Mouse (Mus musculus) layer of hippocampus, adult 11-12 months (tissue): ENCODE measurements around the gene Hectd4.
"Not testable (repeated sequence)": the region's sequence is repeated elsewhere in the genome, so short reads cannot be mapped to it uniquely, and the experiment has no call there.

Experiments
- DNase-seq: peaks from one replicate; pipeline ENCODE4 v3.0.0; 2022; ENCODE audit warnings: low spot score

Hectd4 gene

GRCm38 (mm10) chr5:121287213-121287612 lies 67.2 kb downstream of the Hectd4 start:
- DNase-seq = no peak

DNA sequence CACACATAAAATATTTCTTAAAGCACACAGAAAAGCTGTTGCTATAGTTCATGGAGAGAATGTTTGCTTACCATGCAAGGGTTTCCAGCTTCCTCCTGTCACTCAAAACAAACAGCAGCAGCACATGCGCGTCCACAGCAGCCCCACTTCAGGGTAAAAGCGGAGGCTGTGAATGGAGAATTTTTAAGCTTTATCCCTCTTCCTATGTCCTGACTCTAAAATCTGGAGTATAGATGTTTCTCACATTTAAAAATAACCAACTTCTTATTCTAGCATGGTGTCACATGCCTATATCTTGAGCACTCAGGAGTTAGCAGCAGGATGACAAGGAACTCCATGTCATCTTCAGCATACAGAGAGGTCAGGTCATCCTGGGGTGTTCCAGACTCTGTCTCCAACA lies 70.3 kb downstream of the Hectd4 start:
- no peak for DNase-seq

GRCm38 (mm10) chr5:121292309-121293165 lies 72.5 kb downstream of the Hectd4 start:
- DNase-seq = no peak

DNA sequence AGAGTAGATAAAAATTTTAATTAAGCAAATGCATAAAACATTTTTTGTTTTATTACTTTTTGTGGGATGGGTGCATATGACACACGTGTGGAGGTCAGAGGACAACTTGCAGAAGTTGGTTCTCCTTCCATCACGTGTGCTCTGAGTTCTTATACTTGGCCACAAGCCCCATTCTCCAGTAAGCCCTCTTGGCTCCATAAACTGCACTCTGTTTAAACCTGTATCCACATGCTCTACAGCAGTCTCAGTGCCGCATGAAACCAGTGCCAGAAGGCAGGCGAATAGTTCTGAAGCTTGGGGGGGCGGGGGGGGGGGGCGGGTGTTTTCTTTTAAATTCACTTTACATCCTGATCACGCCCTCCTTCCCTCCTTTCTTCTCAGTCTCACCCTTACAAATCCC lies 85.0 kb downstream of the Hectd4 start:
- DNase-seq = no peak

DNA sequence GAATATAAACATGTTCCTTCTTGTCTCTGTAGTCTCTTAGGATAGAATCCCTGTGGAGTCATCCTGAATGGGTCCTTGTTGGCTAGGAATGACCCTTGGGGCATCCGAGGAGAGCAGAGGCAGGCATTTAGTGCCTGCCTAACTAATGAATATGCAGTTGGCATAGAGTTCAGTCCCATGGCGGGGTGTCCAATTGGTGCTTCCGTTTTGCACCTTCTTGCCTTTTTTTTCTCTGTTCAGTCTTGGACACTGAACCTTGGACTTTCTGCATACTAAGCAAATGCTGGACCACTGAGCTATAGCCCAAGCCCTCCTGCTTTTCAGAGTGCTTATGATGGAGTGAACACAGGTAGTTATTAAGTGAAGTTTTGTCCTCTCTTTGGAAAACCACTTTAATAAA lies 87.6 kb downstream of the Hectd4 start:
- no peak for DNase-seq

- no peak for DNase-seq
Measured at GRCm38 (mm10) chr5:121311576-121311975, 91.6 kb downstream of the Hectd4 start.

- DNase-seq = peak; percentile 65
Measured at GRCm38 (mm10) chr5:121313764-121314474, 93.9 kb downstream of the Hectd4 start.

- no peak for DNase-seq
Measured at GRCm38 (mm10) chr5:121326079-121326805, 106.2 kb downstream of the Hectd4 start.

DNA sequence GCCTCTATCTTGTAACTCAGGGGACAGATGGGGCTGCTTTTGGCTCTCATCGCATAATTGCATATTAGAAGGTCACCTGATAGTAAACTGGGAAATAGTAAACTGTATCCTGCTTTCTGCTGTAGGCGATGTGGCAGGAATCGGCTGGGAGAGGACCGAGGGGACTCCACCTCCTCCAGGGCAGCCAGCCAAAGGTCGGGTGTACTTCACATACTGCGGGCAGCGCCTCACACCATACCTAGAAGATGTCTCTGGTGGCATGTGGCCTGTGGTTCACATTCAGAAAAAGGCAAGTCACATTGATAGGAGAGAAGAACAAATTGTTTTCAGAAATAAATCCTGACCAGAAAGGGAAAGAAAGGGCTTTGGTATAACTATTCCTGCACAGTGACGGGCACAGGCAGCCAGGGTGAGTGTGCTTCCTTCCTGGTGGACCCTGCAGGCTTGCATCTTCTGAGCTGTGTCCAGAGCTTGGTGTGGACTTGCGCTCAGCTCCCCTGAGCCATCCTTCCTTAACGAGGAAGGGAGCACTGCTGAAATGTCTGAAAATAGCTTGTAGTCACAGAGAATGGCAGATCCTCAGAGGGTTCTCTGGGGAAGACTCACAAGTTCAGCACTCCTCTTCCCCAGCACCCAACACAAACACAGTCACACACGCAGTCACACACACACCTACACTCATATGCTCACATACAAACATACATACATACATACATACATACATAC lies 109.5 kb downstream of the Hectd4 start:
- DNase-seq = no peak

DNA sequence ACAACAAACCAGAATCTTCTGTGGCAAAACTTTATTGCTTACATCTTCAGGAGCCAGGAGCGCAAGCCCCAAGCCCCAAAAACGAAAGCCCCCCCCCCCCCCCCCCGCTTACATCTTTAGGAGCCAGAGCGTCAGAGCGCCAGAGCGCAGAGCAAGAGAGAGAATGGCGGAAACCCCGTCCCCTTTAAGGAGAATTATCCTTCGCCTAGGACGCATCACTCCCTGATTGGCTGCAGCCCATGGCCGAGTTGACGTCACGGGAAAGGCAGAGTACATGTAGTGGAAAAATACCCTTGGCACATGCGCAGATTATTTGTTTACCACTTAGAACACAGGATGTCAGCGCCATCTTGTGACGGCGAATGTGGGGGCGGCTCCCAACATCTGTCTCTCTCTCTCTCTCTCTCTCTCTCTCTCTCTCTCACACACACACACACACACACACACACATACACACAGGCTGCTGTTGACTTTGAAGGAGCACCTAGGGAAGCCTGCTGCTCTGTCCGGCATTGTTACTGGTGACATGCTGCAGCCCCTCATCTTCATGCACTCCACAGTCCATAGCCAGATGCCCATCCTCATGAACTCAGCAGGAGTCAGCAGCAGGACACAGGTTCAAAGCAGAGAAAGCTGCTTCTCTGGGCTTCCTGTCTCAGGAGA lies 110.3 kb downstream of the Hectd4 start:
- not testable (repeated sequence) for DNase-seq

GRCm38 (mm10) chr5:121331731-121332130 lies 111.7 kb downstream of the Hectd4 start:
- no peak for DNase-seq

GRCm38 (mm10) chr5:121333976-121334375 lies 114.0 kb downstream of the Hectd4 start:
- DNase-seq = no peak

DNA sequence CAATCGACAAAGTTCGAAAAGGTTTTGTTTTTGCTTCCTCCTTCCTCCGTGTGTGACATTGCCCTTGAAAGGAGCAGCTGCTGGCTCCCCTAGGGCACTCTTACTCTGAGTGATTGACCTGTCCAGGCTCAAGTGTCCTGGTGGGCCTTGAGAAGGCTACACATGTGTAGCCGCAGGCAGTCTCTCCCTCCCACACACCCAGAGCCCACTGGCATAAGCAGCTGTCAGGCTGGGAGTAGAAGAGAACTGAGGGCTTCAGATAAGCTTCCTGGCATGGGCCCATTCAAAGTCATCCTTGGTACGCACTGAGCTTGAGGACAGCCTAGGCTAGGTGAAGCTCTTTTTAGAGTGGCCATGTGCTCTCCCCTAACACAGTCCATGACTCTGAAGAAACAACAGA lies 114.4 kb downstream of the Hectd4 start:
- DNase-seq = no peak

- DNase-seq = no peak
Measured at GRCm38 (mm10) chr5:121335426-121335825, 115.4 kb downstream of the Hectd4 start.

- DNase-seq = no peak
Measured at GRCm38 (mm10) chr5:121336009-121336408, 116.0 kb downstream of the Hectd4 start.

DNA sequence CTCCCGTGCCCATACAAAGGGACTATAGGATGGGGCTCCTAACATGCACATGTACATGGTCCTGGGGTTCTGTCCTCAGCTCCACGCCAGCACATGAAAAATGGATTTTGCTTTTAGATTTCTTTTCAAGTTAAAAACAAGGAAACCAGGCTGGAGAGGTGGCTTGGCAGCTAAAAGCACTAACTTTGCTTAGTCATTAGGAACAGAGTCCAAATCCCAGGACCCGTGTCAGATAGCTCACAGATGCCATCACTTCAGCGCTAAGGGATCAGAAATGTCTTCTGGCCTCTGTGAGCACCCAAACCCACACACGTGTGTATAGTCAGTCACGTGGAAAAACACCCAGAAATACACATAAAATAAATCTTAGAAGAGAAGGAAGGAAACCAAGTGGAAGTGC lies 116.8 kb downstream of the Hectd4 start:
- no peak for DNase-seq

DNA sequence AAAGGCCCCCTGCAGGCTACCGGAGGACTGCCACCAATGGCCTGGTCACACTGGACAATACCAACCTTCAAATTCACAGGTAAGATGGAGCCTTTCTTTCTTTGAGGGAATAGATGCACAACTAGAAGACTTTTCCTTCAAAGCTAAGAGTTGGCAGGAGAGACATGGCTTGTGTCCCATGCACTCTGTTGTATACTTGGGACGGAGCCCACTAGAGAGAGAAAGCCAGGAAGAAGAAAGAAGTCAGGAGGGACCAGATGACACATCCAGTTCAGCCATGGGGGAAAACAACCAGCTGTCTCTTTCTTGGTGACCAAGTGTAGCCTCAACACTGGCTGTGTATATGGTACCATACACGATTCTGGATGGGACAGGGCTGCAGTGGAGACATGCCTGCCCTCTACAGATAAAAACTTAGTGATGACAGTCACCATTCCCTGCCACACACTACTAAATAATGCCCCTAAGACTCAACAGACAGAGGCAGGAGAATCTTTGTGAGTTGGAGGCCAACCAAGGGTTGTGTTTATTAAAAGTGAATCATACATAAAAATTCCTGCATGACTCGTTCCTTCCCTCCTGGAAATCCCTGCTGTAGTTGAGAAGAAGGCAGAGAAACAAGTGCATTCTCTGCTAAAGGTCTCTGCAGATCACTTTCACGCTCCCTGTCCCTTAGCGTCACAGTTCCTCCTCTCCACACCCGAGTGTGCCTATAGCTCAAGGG lies 119.7 kb downstream of the Hectd4 start:
- no peak for DNase-seq

DNA sequence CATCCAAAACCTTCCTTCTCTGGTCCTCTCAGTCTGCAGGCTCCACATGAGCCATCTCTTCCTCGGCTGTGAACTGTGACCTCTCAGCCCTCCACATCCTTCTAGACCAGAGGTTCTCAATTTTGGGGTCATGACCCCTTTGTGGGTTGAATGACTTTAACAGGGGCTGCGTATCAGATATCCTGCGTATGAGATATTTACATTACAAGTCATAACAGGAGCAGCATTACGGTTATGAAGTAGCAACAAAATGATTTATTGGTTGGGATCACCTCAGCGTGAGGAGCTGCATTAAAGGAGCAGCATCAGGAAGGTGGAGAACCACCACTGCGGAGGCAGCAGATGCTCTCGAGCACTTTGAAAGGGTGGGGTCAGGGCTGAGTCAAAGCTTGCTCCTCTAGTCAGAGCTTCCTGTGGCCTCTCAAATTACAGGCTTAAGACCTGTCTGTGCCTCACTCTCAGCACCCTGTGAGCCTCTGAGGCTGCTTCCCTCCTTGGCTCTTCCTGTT lies 121.0 kb downstream of the Hectd4 start:
- no peak for DNase-seq

GRCm38 (mm10) chr5:121342490-121342889 lies 122.5 kb downstream of the Hectd4 start:
- DNase-seq = no peak

- no peak for DNase-seq
Measured at GRCm38 (mm10) chr5:121343997-121344396, 124.0 kb downstream of the Hectd4 start.

- DNase-seq = no peak
Measured at GRCm38 (mm10) chr5:121359229-121359628, 139.2 kb downstream of the Hectd4 start.
